Mouse (Mus musculus) adrenal gland, postnatal 0 days (tissue): ENCODE measurements around the gene 5031410I06Rik. TPM values are rescaled to one million over a fixed set of nuclear protein-coding genes. Genes with fewer than 3 reads are reported as not detected.

Experiments
- polyA plus RNA-seq: library from polyadenylated mRNA; unstranded; fragments of >200 nt; fragmentation: Nextera tagmentation; extraction: Ambion mirVana; gene quantifications from 2 replicates; pipeline ENCODE4 v1.2.1, GENCODE M21; 2015

The 5031410I06Rik gene
- 0.30 TPM in 1 of 2 replicates, not detected in the other for polyA plus RNA-seq

DNA sequence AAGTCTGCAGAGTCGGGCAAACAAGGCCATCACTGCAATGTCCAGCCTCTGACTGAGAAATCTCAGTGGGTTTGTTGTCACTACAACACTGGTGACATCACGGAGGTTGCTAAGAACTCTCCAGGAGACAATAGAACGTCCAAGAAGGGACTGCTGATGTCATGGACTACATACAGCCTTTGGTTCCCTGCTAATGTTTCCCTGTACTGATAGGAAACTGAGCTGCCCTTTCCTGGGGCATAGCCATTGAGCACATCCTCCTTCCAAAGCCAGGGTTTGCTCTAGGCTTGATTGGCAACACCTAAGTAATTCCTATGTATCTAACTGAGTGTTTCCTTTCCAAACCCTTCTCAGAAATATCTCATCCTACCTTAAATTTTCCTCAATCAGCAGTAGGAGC is at the start of gene 5031410I06Rik:
TSS of gene 5031410I06Rik (minus strand) at position 101 of the 400 bp plus-strand sequence.

DNA sequence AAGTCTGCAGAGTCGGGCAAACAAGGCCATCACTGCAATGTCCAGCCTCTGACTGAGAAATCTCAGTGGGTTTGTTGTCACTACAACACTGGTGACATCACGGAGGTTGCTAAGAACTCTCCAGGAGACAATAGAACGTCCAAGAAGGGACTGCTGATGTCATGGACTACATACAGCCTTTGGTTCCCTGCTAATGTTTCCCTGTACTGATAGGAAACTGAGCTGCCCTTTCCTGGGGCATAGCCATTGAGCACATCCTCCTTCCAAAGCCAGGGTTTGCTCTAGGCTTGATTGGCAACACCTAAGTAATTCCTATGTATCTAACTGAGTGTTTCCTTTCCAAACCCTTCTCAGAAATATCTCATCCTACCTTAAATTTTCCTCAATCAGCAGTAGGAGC is 16.2 kb upstream of the 5031410I06Rik start, which contains the start of gene Gm10220:
TSS of gene Gm10220 (minus strand) at position 101 of the 400 bp plus-strand sequence.

DNA sequence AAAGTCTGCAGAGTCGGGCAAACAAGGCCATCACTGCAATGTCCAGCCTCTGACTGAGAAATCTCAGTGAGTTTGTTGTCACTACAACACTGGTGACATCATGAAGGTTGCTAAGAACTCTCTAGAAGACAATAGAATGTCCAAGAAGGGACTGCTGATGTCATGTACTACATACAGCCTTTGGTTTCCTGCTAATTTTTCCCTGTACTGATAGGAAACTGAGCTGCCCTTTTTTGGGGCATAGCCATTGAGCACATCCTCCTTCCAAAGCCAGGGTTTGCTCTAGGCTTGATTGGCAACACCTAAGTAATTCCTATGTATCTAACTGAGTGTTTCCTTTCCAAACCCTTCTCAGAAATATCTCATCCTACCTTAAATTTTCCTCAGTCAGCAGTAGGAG is 16.0 kb downstream of the 5031410I06Rik start, which contains the start of gene Gm10471:
TSS of gene Gm10471 (minus strand) at position 101 of the 400 bp plus-strand sequence.

DNA sequence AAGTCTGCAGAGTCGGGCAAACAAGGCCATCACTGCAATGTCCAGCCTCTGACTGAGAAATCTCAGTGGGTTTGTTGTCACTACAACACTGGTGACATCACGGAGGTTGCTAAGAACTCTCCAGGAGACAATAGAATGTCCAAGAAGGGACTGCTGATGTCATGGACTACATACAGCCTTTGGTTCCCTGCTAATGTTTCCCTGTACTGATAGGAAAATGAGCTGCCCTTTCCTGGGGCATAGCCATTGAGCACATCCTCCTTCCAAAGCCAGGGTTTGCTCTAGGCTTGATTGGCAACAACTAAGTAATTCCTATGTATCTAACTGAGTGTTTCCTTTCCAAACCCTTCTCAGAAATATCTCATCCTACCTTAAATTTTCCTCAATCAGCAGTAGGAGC is 46.7 kb downstream of the 5031410I06Rik start, which contains the start of gene Gm7347:
TSS of gene Gm7347 (minus strand) at position 101 of the 400 bp plus-strand sequence.

Other genes with a start within 250 kb of the 5031410I06Rik start
- 0.09 and 0.22 TPM in 2 replicates for gene Gm21663, start 163.0 kb downstream of the 5031410I06Rik start, polyA plus RNA-seq
- 0.09 and 0.35 TPM in 2 replicates for gene Gm21671, start 150.9 kb downstream of the 5031410I06Rik start, polyA plus RNA-seq
- gene Gm21680, start 132.7 kb downstream of the 5031410I06Rik start, polyA plus RNA-seq: 0.17 and 0.21 TPM in 2 replicates
- gene Gm21698, start 116.7 kb downstream of the 5031410I06Rik start, polyA plus RNA-seq: 0.40 TPM in 1 of 2 replicates, not detected in the other
- gene Gm1979, start 100.6 kb downstream of the 5031410I06Rik start, polyA plus RNA-seq: 0.20 and 0.48 TPM in 2 replicates
- gene Gm5862, start 82.4 kb downstream of the 5031410I06Rik start, polyA plus RNA-seq: 0.22 TPM in 1 of 2 replicates, not detected in the other
- gene Speer4a, start 65.8 kb downstream of the 5031410I06Rik start, polyA plus RNA-seq: 0.22 and 0.63 TPM in 2 replicates
- 0.05 and 0.22 TPM in 2 replicates for gene Gm7347, start 46.8 kb downstream of the 5031410I06Rik start, polyA plus RNA-seq
- 0.05 and 0.21 TPM in 2 replicates for gene Gm10471, start 16.1 kb downstream of the 5031410I06Rik start, polyA plus RNA-seq
- 0.14 and 0.19 TPM in 2 replicates for gene Gm10220, start 16.1 kb upstream of the 5031410I06Rik start, polyA plus RNA-seq
- gene Gm7361, start 152.3 kb upstream of the 5031410I06Rik start, polyA plus RNA-seq: 0.08 TPM in 1 of 2 replicates, not detected in the other